Mouse (Mus musculus): ENCODE results near the gene Ckap5. TPM values are rescaled to one million over a fixed set of nuclear protein-coding genes. Genes with fewer than 3 reads are reported as not detected.

Ckap5 gene
- polyA plus RNA-seq, 1 experiment from 2014 or later, result 77.6 TPM

- Histone ChIP-seq H3K4me2 (ENCODE audit: low read length) (no peak overlapping the region), H3K27ac (ENCODE audit: low read depth) (no peak overlapping the region), H3K36me3 (ENCODE audit: control insufficient read depth, insufficient read depth, low read length) (peaks cover 54% of the 10 kb centered on the region), H3K9me3 (ENCODE audit: control insufficient read depth, low read length) (no peaks in the 10 kb centered on the region), H3K27me3 (replicated peaks; ENCODE audit: control insufficient read depth, insufficient read depth, low read length) (no peaks in the 10 kb centered on the region), H3K4me1 (replicated peaks; ENCODE audit: control insufficient read depth, insufficient read depth, low read length) (no peaks in the 10 kb centered on the region), H3K4me3 (ENCODE audit: low read depth, low read length) (no peak overlapping the region), H3K9ac (ENCODE audit: low read length) (no peak overlapping the region)
- no peak for DNase-seq (ENCODE audit: low spot score)
- ATAC-seq (replicated peaks; ENCODE audit: low FRiP score, low TSS enrichment, low read depth), result no peak; the same call in 1 of the 2 replicates
- 77% methylated on average over 2 of the region's 2 CpGs for WGBS
These were observed 116.4 kb downstream of the Ckap5 start for GRCm38 (mm10) chr2:91642825-91643415.

DNA sequence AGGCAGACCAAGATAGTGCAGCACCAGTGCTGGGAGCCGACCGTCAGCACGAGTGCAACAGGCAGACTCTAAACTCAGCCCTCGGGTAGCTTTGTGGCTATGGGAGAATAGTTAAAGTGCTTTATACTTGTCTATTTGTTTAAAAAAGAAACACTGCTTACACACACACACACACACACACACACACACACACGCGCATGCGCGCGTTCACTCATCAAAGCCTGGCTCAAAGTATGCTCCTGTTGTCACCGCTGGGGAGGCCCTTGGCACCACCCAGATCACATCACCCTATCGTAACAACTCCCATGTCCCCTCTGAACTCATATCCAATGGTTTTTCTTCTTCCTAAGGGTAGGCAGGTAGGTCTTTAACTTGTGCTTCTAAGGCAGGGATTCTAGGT, 117.5 kb downstream of the Ckap5 start:
- Histone ChIP-seq H3K27me3 (replicated peaks; ENCODE audit: control insufficient read depth, insufficient read depth, low read length) (no peaks in the 10 kb centered on the region), H3K27ac (ENCODE audit: low read depth) (no peak overlapping the region), H3K4me1 (replicated peaks; ENCODE audit: control insufficient read depth, insufficient read depth, low read length) (peaks cover 4% of the 10 kb centered on the region; the same call in 1 of the 2 replicates), H3K9me3 (ENCODE audit: control insufficient read depth, low read length) (no peaks in the 10 kb centered on the region), H3K36me3 (ENCODE audit: control insufficient read depth, insufficient read depth, low read length) (peaks cover 56% of the 10 kb centered on the region), H3K4me3 (ENCODE audit: low read depth, low read length) (no peak overlapping the region), H3K9ac (ENCODE audit: low read length) (no peak overlapping the region), H3K4me2 (ENCODE audit: low read length) (no peak overlapping the region)
- ATAC-seq (replicated peaks; ENCODE audit: low FRiP score, low TSS enrichment, low read depth) (no peak), DNase-seq (ENCODE audit: low spot score) (no peak)
- WGBS, result 93% methylated on average over 11 of the region's 11 CpGs

DNA sequence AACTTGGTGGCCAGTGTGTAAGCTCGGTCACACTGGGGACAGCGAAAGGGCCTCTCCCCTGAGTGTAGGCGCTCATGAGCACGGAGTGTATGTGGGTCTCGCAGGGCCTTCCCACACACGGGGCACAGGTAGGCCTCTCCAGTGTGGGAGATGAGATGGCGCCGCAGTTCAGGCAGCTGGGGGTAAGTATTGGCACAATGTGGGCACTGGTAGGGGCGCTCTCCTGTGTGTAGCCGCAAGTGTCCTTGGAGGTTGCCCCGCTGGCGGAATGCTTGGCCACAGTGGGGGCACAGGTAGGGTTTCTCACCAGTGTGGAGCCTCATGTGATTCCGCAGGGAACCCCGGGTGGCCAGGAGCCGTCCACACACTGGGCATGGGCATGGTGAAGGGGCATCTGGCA, 118.8 kb downstream of the Ckap5 start:
- H3K9me3 ChIP-seq (ENCODE audit: control insufficient read depth, low read length), result no peaks in the 10 kb centered on the region
- peaks cover 56% of the 10 kb centered on the region for H3K36me3 ChIP-seq (ENCODE audit: control insufficient read depth, insufficient read depth, low read length)
- no peak overlapping the region for H3K27ac ChIP-seq (ENCODE audit: low read depth)
- ATAC-seq (replicated peaks; ENCODE audit: low FRiP score, low TSS enrichment, low read depth) (no peak), DNase-seq (ENCODE audit: low spot score) (no peak)
- H3K4me1 ChIP-seq (replicated peaks; ENCODE audit: control insufficient read depth, insufficient read depth, low read length), result peaks cover 4% of the 10 kb centered on the region; the same call in 1 of the 2 replicates
- 96% methylated on average over 15 of the region's 15 CpGs for WGBS
- no peak overlapping the region for H3K9ac ChIP-seq (ENCODE audit: low read length)
- no peak overlapping the region for H3K4me3 ChIP-seq (ENCODE audit: low read depth, low read length)
- no peaks in the 10 kb centered on the region for H3K27me3 ChIP-seq (replicated peaks; ENCODE audit: control insufficient read depth, insufficient read depth, low read length)
- H3K4me2 ChIP-seq (ENCODE audit: low read length), result no peak overlapping the region

- H3K9ac ChIP-seq (ENCODE audit: low read length), result no peak overlapping the region
- no peak overlapping the region for H3K27ac ChIP-seq (ENCODE audit: low read depth)
- no peaks in the 10 kb centered on the region for H3K27me3 ChIP-seq (replicated peaks; ENCODE audit: control insufficient read depth, insufficient read depth, low read length)
- no peaks in the 10 kb centered on the region for H3K9me3 ChIP-seq (ENCODE audit: control insufficient read depth, low read length)
- H3K4me3 ChIP-seq (ENCODE audit: low read depth, low read length), result no peak overlapping the region
- H3K4me2 ChIP-seq (ENCODE audit: low read length), result no peak overlapping the region
- peaks cover 7% of the 10 kb centered on the region; the same call in 1 of the 2 replicates for H3K4me1 ChIP-seq (replicated peaks; ENCODE audit: control insufficient read depth, insufficient read depth, low read length)
- DNase-seq (ENCODE audit: low spot score) (no peak), ATAC-seq (replicated peaks; ENCODE audit: low FRiP score, low TSS enrichment, low read depth) (no peak)
- peaks cover 56% of the 10 kb centered on the region for H3K36me3 ChIP-seq (ENCODE audit: control insufficient read depth, insufficient read depth, low read length)
- 96% methylated on average over 11 of the region's 11 CpGs for WGBS
These were observed 119.2 kb downstream of the Ckap5 start for GRCm38 (mm10) chr2:91645811-91646210.

GRCm38 (mm10) chr2:91646733-91647132, 120.2 kb downstream of the Ckap5 start:
- Histone ChIP-seq H3K36me3 (ENCODE audit: control insufficient read depth, insufficient read depth, low read length) (peaks cover 56% of the 10 kb centered on the region), H3K9ac (ENCODE audit: low read length) (no peak overlapping the region), H3K4me1 (replicated peaks; ENCODE audit: control insufficient read depth, insufficient read depth, low read length) (peaks cover 11% of the 10 kb centered on the region; the same call in 1 of the 2 replicates), H3K27ac (ENCODE audit: low read depth) (no peak overlapping the region), H3K9me3 (ENCODE audit: control insufficient read depth, low read length) (no peaks in the 10 kb centered on the region), H3K4me2 (ENCODE audit: low read length) (no peak overlapping the region), H3K27me3 (replicated peaks; ENCODE audit: control insufficient read depth, insufficient read depth, low read length) (no peaks in the 10 kb centered on the region), H3K4me3 (ENCODE audit: low read depth, low read length) (no peak overlapping the region)
- ATAC-seq (replicated peaks; ENCODE audit: low FRiP score, low TSS enrichment, low read depth) (no peak), DNase-seq (ENCODE audit: low spot score) (peak; percentile 76)
- WGBS, result 23% methylated on average over 1 of the region's 1 CpGs

GRCm38 (mm10) chr2:91649152-91649551, 122.6 kb downstream of the Ckap5 start:
- no peak for DNase-seq (ENCODE audit: low spot score)
- WGBS, result 2% methylated on average over 15 of the region's 15 CpGs
- peaks cover 16% of the 10 kb centered on the region; the same call in 1 of the 2 replicates for H3K4me1 ChIP-seq (replicated peaks; ENCODE audit: control insufficient read depth, insufficient read depth, low read length)
- H3K27ac ChIP-seq (ENCODE audit: low read depth), result peak overlapping the region; percentile 81
- peak overlapping the region; percentile 73 for H3K4me2 ChIP-seq (ENCODE audit: low read length)
- no peaks in the 10 kb centered on the region for H3K27me3 ChIP-seq (replicated peaks; ENCODE audit: control insufficient read depth, insufficient read depth, low read length)
- ATAC-seq (replicated peaks; ENCODE audit: low FRiP score, low TSS enrichment, low read depth), result no peak; the same call in 1 of the 2 replicates
- H3K4me3 ChIP-seq (ENCODE audit: low read depth, low read length), result peak overlapping the region; percentile 92
- H3K9me3 ChIP-seq (ENCODE audit: control insufficient read depth, low read length), result no peaks in the 10 kb centered on the region
- H3K9ac ChIP-seq (ENCODE audit: low read length), result peak overlapping the region; percentile 83
- peaks cover 51% of the 10 kb centered on the region for H3K36me3 ChIP-seq (ENCODE audit: control insufficient read depth, insufficient read depth, low read length)

DNA sequence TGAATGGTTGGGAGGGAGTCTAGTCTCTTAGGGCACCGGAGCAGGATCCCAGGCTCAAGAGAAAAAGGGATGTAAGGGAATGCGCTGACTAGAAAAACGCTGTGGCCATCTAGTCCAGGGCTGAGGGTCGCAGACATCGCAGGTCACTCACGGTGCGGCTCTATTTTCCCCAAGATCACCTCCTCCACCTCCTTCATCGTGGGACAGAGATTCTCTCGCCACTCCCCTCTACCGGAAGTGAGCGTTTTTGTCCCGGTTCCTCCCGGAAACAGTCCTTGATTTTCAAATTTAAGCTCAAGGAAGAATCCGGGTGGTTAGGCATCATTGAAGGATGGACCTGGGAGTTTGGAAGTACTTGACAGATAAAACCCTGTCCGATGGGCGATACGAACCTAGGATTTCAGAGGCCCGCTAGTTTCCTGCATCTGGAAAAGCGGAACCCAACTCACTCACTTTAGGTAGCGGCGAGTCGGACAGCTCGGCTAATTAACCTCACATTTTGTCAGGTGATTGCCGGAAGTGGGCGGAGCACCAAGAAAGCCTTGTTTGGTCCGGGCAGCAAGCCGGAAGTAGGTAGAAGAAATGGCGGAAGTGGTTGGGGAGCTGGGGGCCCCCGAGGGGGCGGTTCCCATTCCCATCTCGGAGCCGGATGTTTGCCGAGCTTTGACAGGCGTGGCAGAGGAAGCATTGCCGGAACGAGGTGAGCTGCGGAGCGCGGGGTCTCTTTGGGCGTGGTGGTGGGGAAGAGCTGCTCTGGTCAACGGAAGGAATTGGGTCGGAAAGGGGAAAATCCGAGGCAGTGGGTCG, 123.2 kb downstream of the Ckap5 start, which contains the start of the genes Zfp408 and Arhgap1:
TSS of gene Zfp408 (minus strand) at position 239 of the 807 bp plus-strand sequence.
TSS of gene Arhgap1 (plus strand) at position 308 of the 807 bp plus-strand sequence.
- Histone ChIP-seq H3K36me3 (ENCODE audit: control insufficient read depth, insufficient read depth, low read length) (peaks cover 51% of the 10 kb centered on the region), H3K4me3 (ENCODE audit: low read depth, low read length) (peak within 1 kb of the TSS; percentile 92)
- under 1% methylated on average over 44 of the region's 44 CpGs for WGBS

GRCm38 (mm10) chr2:91650360-91650995, 123.9 kb downstream of the Ckap5 start:
- 13% methylated on average over 16 of the region's 16 CpGs for WGBS
- peaks cover 16% of the 10 kb centered on the region; the same call in 1 of the 2 replicates for H3K4me1 ChIP-seq (replicated peaks; ENCODE audit: control insufficient read depth, insufficient read depth, low read length)
- H3K27ac ChIP-seq (ENCODE audit: low read depth), result peak overlapping the region; percentile 81
- no peaks in the 10 kb centered on the region for H3K27me3 ChIP-seq (replicated peaks; ENCODE audit: control insufficient read depth, insufficient read depth, low read length)
- no peaks in the 10 kb centered on the region for H3K9me3 ChIP-seq (ENCODE audit: control insufficient read depth, low read length)
- H3K4me3 ChIP-seq (ENCODE audit: low read depth, low read length), result peak overlapping the region; percentile 92
- ATAC-seq (replicated peaks; ENCODE audit: low FRiP score, low TSS enrichment, low read depth) (peak; percentile 73), DNase-seq (ENCODE audit: low spot score) (no peak)
- peaks cover 51% of the 10 kb centered on the region for H3K36me3 ChIP-seq (ENCODE audit: control insufficient read depth, insufficient read depth, low read length)
- peak overlapping the region; percentile 73 for H3K4me2 ChIP-seq (ENCODE audit: low read length)
- H3K9ac ChIP-seq (ENCODE audit: low read length), result peak overlapping the region; percentile 73

More for the DNA sequence above, 123.2 kb downstream of the Ckap5 start, which contains the start of the genes Zfp408 and Arhgap1:
- Histone ChIP-seq H3K9ac (ENCODE audit: low read length) (peak within 1 kb of the TSS; percentile 83), H3K4me2 (ENCODE audit: low read length) (peak within 1 kb of the TSS; percentile 73), H3K27me3 (replicated peaks; ENCODE audit: control insufficient read depth, insufficient read depth, low read length) (no peaks in the 10 kb centered on the region), H3K9me3 (ENCODE audit: control insufficient read depth, low read length) (no peaks in the 10 kb centered on the region), H3K4me1 (replicated peaks; ENCODE audit: control insufficient read depth, insufficient read depth, low read length) (peaks cover 16% of the 10 kb centered on the region; the same call in 1 of the 2 replicates), H3K27ac (ENCODE audit: low read depth) (peak within 1 kb of the TSS; percentile 81)
- peak; percentile 94 for ATAC-seq (replicated peaks; ENCODE audit: low FRiP score, low TSS enrichment, low read depth)
- peak; percentile 98 for DNase-seq (ENCODE audit: low spot score)
